Mouse (Mus musculus): ENCODE measurements around the gene Hsd17b3.
A peak's percentile ranks its signal among the peaks of the same experiment; 100 is the strongest.

Hsd17b3 gene

DNA sequence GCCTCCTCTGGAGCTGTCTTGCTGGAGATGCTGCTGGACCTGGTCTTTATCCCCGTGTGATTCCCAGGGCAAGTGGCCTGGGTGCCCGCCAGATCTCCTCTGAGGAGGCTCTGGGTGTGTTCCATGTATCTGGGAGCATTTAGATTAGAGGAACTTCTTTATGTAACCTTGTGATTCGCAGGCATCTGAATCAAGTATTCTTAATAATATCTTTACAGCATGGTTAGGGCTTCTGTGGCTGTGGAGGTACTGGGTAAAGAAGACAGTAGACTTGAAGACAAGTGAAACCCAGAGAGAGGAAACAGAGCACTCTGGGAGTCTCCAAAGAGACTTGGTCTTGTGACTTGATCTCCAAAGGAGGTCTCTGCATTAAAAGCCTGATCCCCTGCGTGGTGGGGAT lies at the start of gene Hsd17b3:
Gene Hsd17b3, minus strand, starts transcription at position 101 of the 400 bp plus-strand sequence.
- DNase-seq = no peak

- DNase-seq = peak; percentile 70
Measured at GRCm38 (mm10) chr13:64129616-64130375, 40.8 kb upstream of the Hsd17b3 start.

- peak; percentile 70 for DNase-seq
Measured at GRCm38 (mm10) chr13:64128858-64129615, 40.0 kb upstream of the Hsd17b3 start, which contains the start of gene Slc35d2. Gene Slc35d2 (minus strand): TSS chr13:64129368.

GRCm38 (mm10) chr13:64126316-64126715 lies 37.3 kb upstream of the Hsd17b3 start:
- DNase-seq = no peak

GRCm38 (mm10) chr13:64124886-64125285 lies 35.9 kb upstream of the Hsd17b3 start:
- no peak for DNase-seq

- no peak for DNase-seq
Measured at GRCm38 (mm10) chr13:64123491-64124188, 34.6 kb upstream of the Hsd17b3 start.

DNA sequence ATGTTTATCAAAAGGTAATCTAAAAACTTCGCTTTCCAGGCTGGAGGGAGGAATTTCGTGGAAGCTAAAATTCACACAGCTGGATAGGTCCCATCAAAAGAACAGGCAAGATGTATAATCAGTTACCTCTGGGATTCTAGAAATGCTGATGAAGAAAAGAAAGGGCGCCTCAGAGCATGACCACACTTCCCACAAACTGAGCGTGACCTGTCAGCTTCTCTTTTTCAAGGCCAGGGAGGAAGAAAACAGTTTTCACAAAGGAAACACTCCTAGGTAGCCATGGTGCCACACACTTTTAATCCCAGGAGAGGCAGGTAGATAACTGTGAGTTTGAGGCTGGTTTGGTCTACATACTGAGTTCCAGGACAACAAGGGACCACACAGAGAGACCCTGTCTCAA lies 31.7 kb upstream of the Hsd17b3 start:
- DNase-seq = no peak

DNA sequence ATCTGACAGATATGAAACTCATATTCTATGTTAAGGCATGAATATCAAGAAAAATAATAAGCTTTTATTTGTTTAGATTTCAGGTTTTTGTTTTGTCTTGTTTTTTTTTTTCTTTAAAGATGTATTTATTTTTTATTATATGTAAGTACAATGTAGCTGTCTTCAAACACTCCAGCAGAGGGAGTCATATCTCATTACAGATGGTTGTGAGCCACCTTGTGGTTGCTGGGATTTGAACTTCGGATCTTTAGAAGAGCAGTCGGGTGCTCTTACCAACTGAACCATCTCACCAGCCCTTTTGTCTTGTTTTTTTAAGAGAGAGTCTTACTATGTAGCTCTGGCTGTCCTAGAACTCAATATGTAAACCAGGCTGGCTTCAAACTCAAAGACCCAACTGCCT lies 28.4 kb upstream of the Hsd17b3 start:
- no peak for DNase-seq

GRCm38 (mm10) chr13:64110421-64110820 lies 21.4 kb upstream of the Hsd17b3 start:
- no peak for DNase-seq

GRCm38 (mm10) chr13:64108381-64108850 lies 19.4 kb upstream of the Hsd17b3 start:
- no peak for DNase-seq

GRCm38 (mm10) chr13:64107535-64107934 lies 18.5 kb upstream of the Hsd17b3 start:
- no peak for DNase-seq

GRCm38 (mm10) chr13:64107105-64107504 lies 18.1 kb upstream of the Hsd17b3 start:
- DNase-seq = no peak

DNA sequence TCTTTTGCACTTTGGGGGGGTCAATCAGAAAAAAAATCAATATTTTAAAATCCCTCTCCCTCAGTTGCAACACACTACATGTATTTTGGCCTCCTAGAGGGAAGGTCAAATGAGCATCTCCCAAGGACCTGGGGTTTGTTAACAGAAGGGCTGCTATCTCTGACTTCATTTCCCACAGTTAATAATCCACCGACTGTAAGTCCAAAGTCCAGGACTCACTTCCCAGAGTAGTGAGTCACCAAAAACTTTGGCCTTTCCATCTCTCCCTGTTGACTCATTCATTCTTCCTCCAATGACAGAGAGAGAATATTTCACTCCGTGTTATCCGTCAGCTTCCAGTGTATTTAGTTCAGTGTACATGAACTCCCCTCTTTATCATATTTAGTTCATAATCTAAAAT lies 16.7 kb upstream of the Hsd17b3 start:
- DNase-seq = no peak

DNA sequence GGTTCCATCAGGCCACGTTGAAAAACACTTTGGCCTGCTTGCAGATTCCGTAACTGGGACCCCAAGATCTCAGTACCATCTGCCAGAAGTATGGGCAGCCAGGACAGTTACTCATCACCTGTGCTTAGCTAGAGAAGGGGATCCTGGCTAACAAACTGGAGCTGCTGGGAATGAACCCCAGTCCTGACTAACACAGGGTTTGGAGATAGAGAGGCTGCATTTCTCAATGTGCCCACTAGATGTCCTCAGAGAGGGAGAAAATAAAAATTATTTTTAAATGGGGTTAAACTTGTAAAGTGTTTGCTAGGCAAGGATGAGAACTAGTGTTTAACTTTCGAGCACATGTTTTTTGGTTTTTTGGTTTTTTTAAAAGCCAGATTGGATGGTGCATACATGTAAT lies 11.2 kb upstream of the Hsd17b3 start:
- DNase-seq = peak; percentile 11

DNA sequence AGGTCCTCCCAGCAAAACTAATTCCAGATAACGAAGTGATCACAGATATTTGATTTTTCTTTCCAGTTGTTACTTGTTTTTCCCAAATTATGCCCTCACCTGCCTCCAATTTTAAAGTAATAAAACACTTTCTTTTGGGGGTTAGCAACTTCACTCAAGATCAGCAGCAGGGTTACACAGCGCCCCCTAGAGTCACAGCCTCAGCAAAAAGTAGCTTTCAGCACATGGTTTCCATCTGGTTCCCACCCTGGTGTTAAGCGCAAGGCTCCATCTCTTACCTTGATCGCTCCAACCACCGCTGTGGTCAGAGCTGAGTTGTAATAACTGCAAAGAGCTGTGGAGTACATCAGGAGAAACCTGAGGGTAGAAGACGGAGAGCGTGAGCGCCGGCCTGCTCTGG lies 10.0 kb upstream of the Hsd17b3 start:
- peak; percentile 38 for DNase-seq

- DNase-seq = peak; percentile 42
Measured at GRCm38 (mm10) chr13:64093341-64093740, 4.3 kb upstream of the Hsd17b3 start.

DNA sequence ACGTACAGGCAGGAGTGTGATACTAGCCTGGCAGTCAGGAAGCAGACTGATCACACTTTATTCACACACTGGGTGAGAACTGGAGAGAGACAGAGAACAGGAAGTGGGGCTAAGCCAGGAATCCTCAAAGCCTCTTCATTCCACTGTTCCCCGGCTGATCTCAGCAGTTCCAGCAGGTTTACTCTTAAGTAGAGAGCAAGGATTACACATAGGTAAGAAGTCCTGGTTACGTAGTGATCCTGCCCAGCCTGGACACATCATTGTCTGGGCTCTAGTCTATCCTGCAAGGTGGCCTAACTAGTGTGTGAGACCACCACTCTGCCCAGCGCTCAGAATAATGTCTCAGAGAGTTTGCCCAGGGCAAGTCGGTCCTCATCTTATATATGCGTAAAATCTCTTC lies 3.7 kb upstream of the Hsd17b3 start:
- no peak for DNase-seq

- DNase-seq = no peak
Measured at GRCm38 (mm10) chr13:64092141-64092540, 3.1 kb upstream of the Hsd17b3 start.

DNA sequence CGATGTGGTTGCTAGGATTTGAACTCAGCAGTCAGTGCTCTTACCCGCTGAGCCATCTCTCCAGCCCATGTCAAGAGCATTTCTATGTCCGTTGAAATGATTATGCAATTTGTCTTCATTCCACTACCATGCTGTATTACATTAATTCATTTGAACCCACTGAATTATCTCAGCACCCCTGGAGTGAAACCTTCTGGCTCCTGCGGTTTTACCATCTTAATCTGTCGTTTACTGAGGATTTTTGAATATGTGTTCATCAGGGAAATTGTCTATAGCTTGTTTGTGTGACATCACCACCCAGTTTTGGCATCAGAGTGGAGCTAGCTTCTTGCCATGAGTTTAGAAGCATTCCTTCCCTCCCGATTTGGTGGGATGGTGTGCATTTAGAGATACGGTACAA lies 2.0 kb upstream of the Hsd17b3 start:
- DNase-seq = no peak

- DNase-seq = no peak
Measured at GRCm38 (mm10) chr13:64090278-64090677, 1.2 kb upstream of the Hsd17b3 start.

GRCm38 (mm10) chr13:64088057-64088456 lies 973 bp downstream of the Hsd17b3 start:
- no peak for DNase-seq

DNA sequence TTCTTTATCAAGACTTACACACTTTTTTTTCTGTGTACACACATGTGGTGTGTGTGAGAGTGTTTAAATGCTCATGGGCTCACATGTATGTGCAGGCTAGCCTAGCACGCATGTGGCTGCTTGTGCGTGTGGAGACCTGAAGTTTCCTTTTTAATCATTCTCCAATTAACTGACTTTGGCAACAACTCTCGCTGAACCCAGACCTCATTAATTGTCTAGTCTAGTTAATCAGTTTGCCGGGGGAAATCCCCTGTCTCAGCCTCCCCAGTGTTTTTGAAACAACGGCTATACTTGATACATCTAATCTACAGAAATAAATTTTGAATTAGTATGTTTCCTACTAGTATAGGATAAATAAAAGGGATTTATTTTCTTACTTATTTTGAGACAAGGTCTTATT lies 3.0 kb downstream of the Hsd17b3 start:
- no peak for DNase-seq

- no peak for DNase-seq
Measured at GRCm38 (mm10) chr13:64083331-64083730, 5.7 kb downstream of the Hsd17b3 start.
